Mouse (Mus musculus) thymus, adult 2 months (tissue): ENCODE measurements at regions not wholly inside any gene's neighbourhood (a gene's known extent, or its start where the extent isn't known, plus 50 kb on each side); places are given as distances from the start of the nearest gene placed in this dataset.

Experiments
- DNase-seq: peaks from one replicate; pipeline ENCODE4 v3.0.0; 2021
- H3K27ac ChIP-seq: fragments of 200-500 bp; 2 replicates; pipeline ENCODE4 v1.5.1; 2012; ENCODE audit warnings: low read length, control low read depth; ENCODE audit not compliant: control insufficient read depth, insufficient read depth
- H3K27me3 ChIP-seq: fragments of 200-500 bp; 2 replicates; pipeline ENCODE4 v1.6.1; 2012; ENCODE audit warnings: mild to moderate bottlenecking, low read length, moderate library complexity, mixed read lengths; ENCODE audit not compliant: control insufficient read depth, insufficient read depth
- H3K36me3 ChIP-seq: fragments of 200-500 bp; 2 replicates; pipeline ENCODE4 v1.6.1; 2012; ENCODE audit warnings: mild to moderate bottlenecking, low read length, moderate library complexity; ENCODE audit not compliant: control insufficient read depth, insufficient read depth
- H3K4me1 ChIP-seq: fragments of 200-500 bp; replicated peaks from 2 replicates; pipeline ENCODE4 v1.6.1; 2012; ENCODE audit warnings: low read length; ENCODE audit not compliant: control insufficient read depth, insufficient read depth
- H3K4me3 ChIP-seq: fragments of 200-500 bp; 2 replicates; pipeline ENCODE4 v1.5.1; 2012; ENCODE audit warnings: mild to moderate bottlenecking, low read length, control low read depth, moderate library complexity; ENCODE audit not compliant: control insufficient read depth, insufficient read depth
- CTCF ChIP-seq: fragments of 200-500 bp; IDR thresholded peaks from 2 replicates; pipeline ENCODE4 v1.5.1; 2012; ENCODE audit warnings: mild to moderate bottlenecking, control low read depth, low read length, moderate library complexity, borderline replicate concordance; ENCODE audit not compliant: control insufficient read depth, poor library complexity, insufficient read depth; ENCODE audit errors: extremely low read depth
- POLR2A ChIP-seq: fragments of 200-500 bp; IDR thresholded peaks from 2 replicates; pipeline ENCODE4 v1.6.1; 2012; ENCODE audit warnings: mild to moderate bottlenecking, low read length, control low read depth, moderate library complexity; ENCODE audit not compliant: control insufficient read depth, poor library complexity, insufficient read depth; ENCODE audit errors: extremely low read depth
- WGBS: fragments of 180-500 bp; shearing (Covaris S2); methylation state at CpG from one replicate; pipeline ENCODE4 v1.1.7; 2018; 5-methylcytosine and 5-hydroxymethylcytosine counted together

- TF ChIP-seq CTCF (no peak), POLR2A (no peak)
- DNase-seq, result no peak
- Histone ChIP-seq H3K27ac (no peak overlapping the region), H3K27me3 (no peaks in the 10 kb centered on the region), H3K4me3 (no peak overlapping the region), H3K4me1 (peaks cover 5% of the 10 kb centered on the region), H3K36me3 (no peaks in the 10 kb centered on the region)
- 80% methylated on average over 8 of the region's 8 CpGs for WGBS
These were observed 111.6 kb downstream of the Tpra1 start for GRCm38 (mm10) chr6:89013690-89014061.

GRCm38 (mm10) chr6:89024101-89024650 is 122.1 kb downstream of the Tpra1 start:
- Histone ChIP-seq H3K4me3 (no peak overlapping the region), H3K27ac (no peak overlapping the region), H3K4me1 (peaks cover 11% of the 10 kb centered on the region; the same call in 1 of the 2 replicates), H3K27me3 (no peaks in the 10 kb centered on the region), H3K36me3 (no peaks in the 10 kb centered on the region)
- no peak for DNase-seq
- whole genome bisulfite sequencing, result 67% methylated on average over 11 of the region's 11 CpGs
- TF ChIP-seq CTCF (peak; percentile 25; the same call in 1 of the 2 replicates), POLR2A (no peak)

DNA sequence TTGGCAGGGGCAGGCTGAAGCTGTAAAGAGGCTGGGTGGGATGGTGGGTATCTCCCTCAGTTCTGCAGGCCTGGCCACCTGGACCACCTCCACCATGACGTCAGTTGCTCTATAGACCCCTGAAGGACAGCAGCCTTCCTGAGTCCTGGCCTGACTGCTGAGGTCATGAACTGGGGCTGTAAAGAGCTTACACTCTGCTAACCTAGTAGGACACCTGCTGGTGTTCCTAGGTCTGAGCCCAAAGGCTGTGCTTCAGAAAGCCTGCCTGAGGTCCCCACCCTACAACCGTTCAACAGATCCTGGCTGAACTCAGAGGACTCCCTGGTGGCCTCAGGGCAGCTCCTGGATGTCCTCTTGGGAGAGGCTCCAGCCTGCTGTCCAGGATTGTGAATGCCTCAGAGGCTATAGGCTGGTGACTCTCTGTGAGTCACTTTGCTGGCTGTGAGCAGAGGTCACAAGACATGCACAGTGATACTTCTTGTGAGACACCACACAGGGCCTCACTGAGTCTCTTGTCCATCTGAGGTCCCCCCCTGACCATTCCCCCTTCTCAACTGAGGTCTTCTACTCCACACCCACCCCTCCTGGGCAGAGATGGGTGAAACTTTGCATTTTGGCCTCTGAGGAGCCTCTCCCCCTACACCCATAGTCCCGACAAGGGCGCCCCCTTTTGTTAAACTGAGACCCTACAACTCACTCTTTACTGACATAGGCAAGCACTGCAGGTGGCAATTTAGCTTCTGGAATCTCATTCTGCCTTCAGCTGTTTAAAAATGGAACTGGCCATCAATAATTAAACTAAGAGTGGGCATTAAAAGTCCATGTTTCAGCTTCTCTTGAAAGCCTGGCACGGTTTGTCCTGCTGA is 131.6 kb downstream of the Tpra1 start:
- DNase-seq, result peak; percentile 35
- H3K4me3 ChIP-seq, result no peak overlapping the region
- H3K27me3 ChIP-seq, result no peaks in the 10 kb centered on the region
- 66% methylated on average over 5 of the region's 5 CpGs for WGBS
- no peaks in the 10 kb centered on the region for H3K36me3 ChIP-seq
- H3K4me1 ChIP-seq, result peaks cover 4% of the 10 kb centered on the region; the same call in 1 of the 2 replicates
- no peak for TF ChIP-seq POLR2A
- TF ChIP-seq CTCF, result no peak
- H3K27ac ChIP-seq, result no peak overlapping the region

DNA sequence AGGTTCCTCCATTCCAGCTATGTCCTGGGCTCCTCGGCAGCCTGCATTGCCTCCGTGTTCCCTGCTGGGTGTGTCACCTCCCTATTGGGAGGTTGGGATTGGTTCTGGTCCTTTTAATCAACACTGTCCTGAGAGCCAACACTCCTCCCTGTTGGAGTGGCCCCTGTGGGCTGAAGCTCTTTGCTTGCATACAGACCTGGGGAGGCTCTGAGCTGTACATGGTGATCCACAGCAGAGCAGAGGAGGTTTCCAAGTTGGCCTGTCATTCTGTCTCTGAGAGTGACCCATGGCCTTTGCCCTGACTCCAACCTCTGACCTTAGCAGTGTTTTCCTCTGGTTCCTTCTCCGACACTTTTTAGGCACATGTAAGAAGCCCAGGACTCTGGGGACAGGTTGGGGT is 132.4 kb downstream of the Tpra1 start:
- Histone ChIP-seq H3K27ac (no peak overlapping the region), H3K4me1 (peaks cover 4% of the 10 kb centered on the region; the same call in 1 of the 2 replicates), H3K4me3 (no peak overlapping the region), H3K27me3 (no peaks in the 10 kb centered on the region), H3K36me3 (no peaks in the 10 kb centered on the region)
- TF ChIP-seq POLR2A, result no peak
- TF ChIP-seq CTCF, result no peak
- 93% methylated on average over 3 of the region's 3 CpGs for WGBS
- no peak for DNase-seq

GRCm38 (mm10) chr6:89035061-89035835 is 133.2 kb downstream of the Tpra1 start:
- Histone ChIP-seq H3K4me3 (no peak overlapping the region), H3K4me1 (peaks cover 4% of the 10 kb centered on the region; the same call in 1 of the 2 replicates), H3K36me3 (no peaks in the 10 kb centered on the region), H3K27ac (no peak overlapping the region), H3K27me3 (no peaks in the 10 kb centered on the region)
- no peak for DNase-seq
- WGBS, result 88% methylated on average over 13 of the region's 13 CpGs
- TF ChIP-seq POLR2A (no peak), CTCF (no peak)

DNA sequence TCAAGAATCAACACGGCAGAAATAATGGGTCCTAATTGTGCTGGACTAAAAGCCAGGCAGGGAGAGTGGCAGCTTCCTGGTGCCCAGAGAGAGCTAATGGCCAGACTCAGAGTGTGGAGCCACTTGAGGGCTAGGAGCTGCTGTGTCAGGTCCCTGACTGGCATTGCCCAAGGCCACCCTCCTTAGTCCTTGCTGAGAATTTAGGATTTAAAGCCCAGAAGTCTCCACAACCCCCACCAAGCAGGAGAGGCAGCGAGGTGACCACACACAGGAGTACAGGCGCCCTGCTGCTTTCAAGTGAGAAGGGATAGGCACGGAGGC is 133.7 kb downstream of the Tpra1 start:
- H3K27ac ChIP-seq, result no peak overlapping the region
- TF ChIP-seq POLR2A, result no peak
- TF ChIP-seq CTCF, result no peak
- no peaks in the 10 kb centered on the region for H3K36me3 ChIP-seq
- H3K4me3 ChIP-seq, result no peak overlapping the region
- DNase-seq, result no peak
- H3K4me1 ChIP-seq, result peaks cover 4% of the 10 kb centered on the region; the same call in 1 of the 2 replicates
- 83% methylated on average over 4 of the region's 4 CpGs for WGBS
- H3K27me3 ChIP-seq, result no peaks in the 10 kb centered on the region
